Mouse (Mus musculus) testis, adult 2 months (tissue): Measurements from ENCODE around the gene Chn2.

ENCODE experiments used
- CTCF ChIP-seq: fragments of 200-500 bp; IDR thresholded peaks from 2 replicates; pipeline ENCODE4 v1.5.1; 2012; ENCODE audit warnings: low read depth, mild to moderate bottlenecking, inconsistent platforms, low read length, moderate library complexity; ENCODE audit not compliant: control insufficient read depth, insufficient read depth, insufficient replicate concordance
- POLR2A ChIP-seq: fragments of 200-500 bp; IDR thresholded peaks from 2 replicates; pipeline ENCODE4 v1.6.1; 2012; ENCODE audit warnings: low read depth, mild to moderate bottlenecking, inconsistent platforms, low read length, moderate library complexity; ENCODE audit not compliant: control insufficient read depth

DNA sequence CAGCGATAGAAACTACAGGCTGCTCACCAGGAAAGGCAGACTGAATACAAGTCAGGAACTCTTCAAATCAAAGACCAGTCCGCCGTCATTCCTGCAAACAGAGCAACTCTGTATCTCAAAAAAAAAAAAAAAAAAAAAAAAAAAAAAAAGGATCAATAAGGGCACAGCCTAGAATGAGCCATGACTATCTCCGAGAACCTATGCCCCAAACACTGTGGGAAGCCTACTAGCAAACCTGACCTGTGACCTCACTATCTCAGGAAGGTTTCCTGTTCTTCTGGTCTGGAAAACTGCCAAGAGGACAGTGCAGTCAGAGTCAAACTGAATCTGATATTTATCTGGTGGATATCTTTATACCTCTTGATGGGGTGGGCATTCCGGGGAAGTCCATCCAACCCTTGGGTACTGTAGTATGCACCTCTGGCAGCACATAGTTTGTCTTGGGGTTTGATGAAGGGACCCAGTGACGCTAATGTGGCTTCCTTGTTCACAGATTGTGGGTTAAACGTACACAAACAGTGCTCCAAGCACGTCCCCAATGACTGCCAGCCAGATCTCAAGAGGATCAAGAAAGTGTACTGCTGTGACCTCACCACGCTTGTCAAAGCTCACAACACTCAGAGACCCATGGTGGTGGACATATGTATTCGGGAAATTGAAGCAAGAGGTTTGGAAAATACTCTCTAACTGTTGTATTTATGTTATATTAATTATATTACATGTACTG lies 250.6 kb downstream of the Chn2 start:
- TF ChIP-seq POLR2A (no peak), CTCF (no peak)
